Mouse (Mus musculus): ENCODE data around the gene Ccdc120. TPM values are rescaled to one million over a fixed set of nuclear protein-coding genes. Genes with fewer than 3 reads are reported as not detected.
A peak's percentile ranks its signal among the peaks of the same experiment; 100 is the strongest.
"Not testable (repeated sequence)": the region's sequence is repeated elsewhere in the genome, so short reads cannot be mapped to it uniquely, and the experiment has no call there.

The Ccdc120 gene
- polyA plus RNA-seq, 1 experiment from 2014 or later: 11.7 TPM

- WGBS: 73% methylated on average over 7 of the region's 7 CpGs
- H3K36me3 ChIP-seq: peaks cover 62% of the 10 kb centered on the region
- no peaks in the 10 kb centered on the region for H3K9me3 ChIP-seq
- peaks cover 10% of the 10 kb centered on the region; the same call in 1 of the 2 replicates for H3K4me1 ChIP-seq
- no peak overlapping the region for H3K4me3 ChIP-seq
- H3K27ac ChIP-seq: no peak overlapping the region
- no peaks in the 10 kb centered on the region for H3K27me3 ChIP-seq (ENCODE audit: insufficient read depth, poor library complexity, severe bottlenecking)
- DNase-seq (ENCODE audit: low spot score): no peak
These were observed 18.8 kb upstream of the Ccdc120 start for GRCm38 (mm10) chrX:7769302-7770017.

GRCm38 (mm10) chrX:7765764-7766163, 15.1 kb upstream of the Ccdc120 start:
- DNase-seq (ENCODE audit: low spot score): peak; percentile 89
- peak overlapping the region; percentile 36; the same call in 1 of the 2 replicates for H3K27ac ChIP-seq
- H3K27me3 ChIP-seq (ENCODE audit: insufficient read depth, poor library complexity, severe bottlenecking): no peaks in the 10 kb centered on the region
- H3K4me3 ChIP-seq: peak overlapping the region; percentile 74
- WGBS: 13% methylated on average over 11 of the region's 11 CpGs
- H3K9me3 ChIP-seq: no peaks in the 10 kb centered on the region
- H3K4me1 ChIP-seq: peaks cover 11% of the 10 kb centered on the region; the same call in 1 of the 2 replicates
- H3K36me3 ChIP-seq: peaks cover 31% of the 10 kb centered on the region

GRCm38 (mm10) chrX:7765281-7765670, 14.6 kb upstream of the Ccdc120 start:
- peak overlapping the region; percentile 74 for H3K4me3 ChIP-seq
- WGBS: 25% methylated on average over 13 of the region's 13 CpGs
- peaks cover 11% of the 10 kb centered on the region; the same call in 1 of the 2 replicates for H3K4me1 ChIP-seq
- no peak for DNase-seq (ENCODE audit: low spot score)
- H3K27me3 ChIP-seq (ENCODE audit: insufficient read depth, poor library complexity, severe bottlenecking): no peaks in the 10 kb centered on the region
- no peaks in the 10 kb centered on the region for H3K9me3 ChIP-seq
- peaks cover 26% of the 10 kb centered on the region for H3K36me3 ChIP-seq
- peak overlapping the region; percentile 36; the same call in 1 of the 2 replicates for H3K27ac ChIP-seq

- Histone ChIP-seq H3K4me1 (peaks cover 11% of the 10 kb centered on the region; the same call in 1 of the 2 replicates), H3K36me3 (peaks cover 21% of the 10 kb centered on the region), H3K4me3 (peak overlapping the region; percentile 74), H3K9me3 (no peaks in the 10 kb centered on the region), H3K27ac (peak overlapping the region; percentile 36; the same call in 1 of the 2 replicates), H3K27me3 (ENCODE audit: insufficient read depth, poor library complexity, severe bottlenecking) (no peaks in the 10 kb centered on the region)
- 18% methylated on average over 9 of the region's 9 CpGs for WGBS
- no peak for DNase-seq (ENCODE audit: low spot score)
These were observed 14.1 kb upstream of the Ccdc120 start for GRCm38 (mm10) chrX:7764657-7765280.

- WGBS: 10% methylated on average over 22 of the region's 22 CpGs
- H3K27me3 ChIP-seq (ENCODE audit: insufficient read depth, poor library complexity, severe bottlenecking): no peaks in the 10 kb centered on the region
- peaks cover 17% of the 10 kb centered on the region for H3K36me3 ChIP-seq
- DNase-seq (ENCODE audit: low spot score): no peak
- no peaks in the 10 kb centered on the region for H3K9me3 ChIP-seq
- H3K4me3 ChIP-seq: peak overlapping the region; percentile 74
- peak overlapping the region; percentile 89 for H3K27ac ChIP-seq
- peaks cover 11% of the 10 kb centered on the region; the same call in 1 of the 2 replicates for H3K4me1 ChIP-seq
These were observed 13.1 kb upstream of the Ccdc120 start for GRCm38 (mm10) chrX:7763631-7764393.

GRCm38 (mm10) chrX:7762921-7763197, 12.2 kb upstream of the Ccdc120 start:
- peak overlapping the region; percentile 74 for H3K4me3 ChIP-seq
- H3K9me3 ChIP-seq: no peaks in the 10 kb centered on the region
- H3K27me3 ChIP-seq (ENCODE audit: insufficient read depth, poor library complexity, severe bottlenecking): no peaks in the 10 kb centered on the region
- peaks cover 15% of the 10 kb centered on the region for H3K36me3 ChIP-seq
- WGBS: 19% methylated on average over 21 of the region's 21 CpGs
- peaks cover 11% of the 10 kb centered on the region; the same call in 1 of the 2 replicates for H3K4me1 ChIP-seq
- no peak for DNase-seq (ENCODE audit: low spot score)
- peak overlapping the region; percentile 89 for H3K27ac ChIP-seq

- H3K27me3 ChIP-seq (ENCODE audit: insufficient read depth, poor library complexity, severe bottlenecking): no peaks in the 10 kb centered on the region
- peak; percentile 97 for DNase-seq (ENCODE audit: low spot score)
- H3K4me1 ChIP-seq: peaks cover 11% of the 10 kb centered on the region; the same call in 1 of the 2 replicates
- peaks cover 10% of the 10 kb centered on the region for H3K36me3 ChIP-seq
- H3K27ac ChIP-seq: peak within 1 kb of the TSS; percentile 89
- no peaks in the 10 kb centered on the region for H3K9me3 ChIP-seq
- peak within 1 kb of the TSS; percentile 74 for H3K4me3 ChIP-seq
- WGBS: 6% methylated on average over 38 of the region's 38 CpGs
These were observed 11.6 kb upstream of the Ccdc120 start, which contains the start of gene Tfe3 for GRCm38 (mm10) chrX:7762137-7762920. Tfe3 (plus strand) TSS chrX:7762560.

- not testable (repeated sequence) for DNase-seq (ENCODE audit: low spot score); H3K36me3 ChIP-seq; H3K4me1 ChIP-seq; H3K27me3 ChIP-seq (ENCODE audit: insufficient read depth, poor library complexity, severe bottlenecking); H3K9me3 ChIP-seq; H3K4me3 ChIP-seq; H3K27ac ChIP-seq
- WGBS: 14% methylated on average over 3 of the region's 3 CpGs
These were observed 2.9 kb upstream of the Ccdc120 start for GRCm38 (mm10) chrX:7753627-7754026.

- no peak for DNase-seq (ENCODE audit: low spot score)
- 91% methylated on average over 8 of the region's 8 CpGs for WGBS
These were observed 5.3 kb downstream of the Ccdc120 start for GRCm38 (mm10) chrX:7745429-7745828.

GRCm38 (mm10) chrX:7744940-7745339, 5.8 kb downstream of the Ccdc120 start:
- 58% methylated on average over 1 of the region's 1 CpGs for WGBS
- Histone ChIP-seq H3K4me1 (peaks cover 5% of the 10 kb centered on the region; the same call in 1 of the 2 replicates), H3K4me3 (no peak overlapping the region), H3K27me3 (ENCODE audit: insufficient read depth, poor library complexity, severe bottlenecking) (no peaks in the 10 kb centered on the region), H3K36me3 (no peaks in the 10 kb centered on the region), H3K9me3 (no peaks in the 10 kb centered on the region), H3K27ac (no peak overlapping the region)
- no peak for DNase-seq (ENCODE audit: low spot score)

More at GRCm38 (mm10) chrX:7745429-7745828, 5.3 kb downstream of the Ccdc120 start:
- H3K9me3 ChIP-seq: no peaks in the 10 kb centered on the region
- H3K4me3 ChIP-seq: no peak overlapping the region
- H3K4me1 ChIP-seq: peaks cover under 1% of the 10 kb centered on the region; the same call in 1 of the 2 replicates
- H3K27me3 ChIP-seq (ENCODE audit: insufficient read depth, poor library complexity, severe bottlenecking): peaks cover under 1% of the 10 kb centered on the region; the same call in 1 of the 2 replicates
- H3K27ac ChIP-seq: no peak overlapping the region
- no peaks in the 10 kb centered on the region for H3K36me3 ChIP-seq

- 48% methylated on average over 5 of the region's 5 CpGs for WGBS
- Histone ChIP-seq H3K27me3 (ENCODE audit: insufficient read depth, poor library complexity, severe bottlenecking) (no peaks in the 10 kb centered on the region), H3K4me3 (no peak overlapping the region), H3K9me3 (no peaks in the 10 kb centered on the region), H3K36me3 (no peaks in the 10 kb centered on the region), H3K27ac (no peak overlapping the region), H3K4me1 (peaks cover 5% of the 10 kb centered on the region; the same call in 1 of the 2 replicates)
- DNase-seq (ENCODE audit: low spot score): no peak
These were observed 7.2 kb downstream of the Ccdc120 start for GRCm38 (mm10) chrX:7743470-7743869.

- Histone ChIP-seq H3K36me3 (peaks cover 5% of the 10 kb centered on the region), H3K9me3 (no peaks in the 10 kb centered on the region), H3K27me3 (ENCODE audit: insufficient read depth, poor library complexity, severe bottlenecking) (no peaks in the 10 kb centered on the region), H3K27ac (no peak overlapping the region), H3K4me3 (no peak overlapping the region), H3K4me1 (peaks cover 5% of the 10 kb centered on the region; the same call in 1 of the 2 replicates)
- DNase-seq (ENCODE audit: low spot score): no peak
- 60% methylated on average over 5 of the region's 5 CpGs for whole genome bisulfite sequencing
These were observed 9.6 kb downstream of the Ccdc120 start for GRCm38 (mm10) chrX:7741103-7741502.

Data from heart, embryonic 10.5 days (tissue).